Mouse (Mus musculus) hindbrain, postnatal 0 days (tissue): Measurements from ENCODE around the gene Gm4312. TPM values are rescaled to one million over a fixed set of nuclear protein-coding genes. Genes with fewer than 3 reads are reported as not detected.

Experiments
- polyA plus RNA-seq: library from polyadenylated mRNA; unstranded; fragments of >200 nt; fragmentation: Nextera tagmentation; extraction: Ambion mirVana; gene quantifications from 2 replicates; pipeline ENCODE4 v1.2.1, GENCODE M21; 2015
- total RNA-seq: library from RNA; depleted of rRNA; stranded (reverse); fragments of >200 nt; gene quantifications from 2 replicates; pipeline ENCODE4 v1.2.3, GENCODE M21; 2014; rRNA removed

Gene Gm4312
- total and polyA plus RNA-seq, 2 experiments from 2014 or later, result not detected

Other genes with a start within 250 kb of the Gm4312 start
- gene Gm4301, start 46.9 kb downstream of the Gm4312 start, total RNA-seq, result not detected in 2 replicates
- not detected in 2 replicates for gene Gm4301, start 46.9 kb downstream of the Gm4312 start, polyA plus RNA-seq
- gene Gm4302, start 41.7 kb downstream of the Gm4312 start, total RNA-seq, result not detected in 2 replicates
- not detected in 2 replicates for gene Gm4302, start 41.7 kb downstream of the Gm4312 start, polyA plus RNA-seq
- not detected in 2 replicates for gene Gm4303, start 36.6 kb downstream of the Gm4312 start, total RNA-seq
- not detected in 2 replicates for gene Gm4303, start 36.6 kb downstream of the Gm4312 start, polyA plus RNA-seq
- not detected in 2 replicates for gene Gm4305, start 31.5 kb downstream of the Gm4312 start, total RNA-seq
- gene Gm4305, start 31.5 kb downstream of the Gm4312 start, polyA plus RNA-seq, result not detected in 2 replicates
- not detected in 2 replicates for gene Gm4307, start 21.2 kb downstream of the Gm4312 start, total RNA-seq
- not detected in 2 replicates for gene Gm4307, start 21.2 kb downstream of the Gm4312 start, polyA plus RNA-seq
- 13.3 and 14.8 TPM in 2 replicates for gene Tmtc3, start 104.8 kb upstream of the Gm4312 start, total RNA-seq
- 6.3 and 6.8 TPM in 2 replicates for gene Tmtc3, start 104.8 kb upstream of the Gm4312 start, polyA plus RNA-seq
- 3.1 and 4.6 TPM in 2 replicates for gene Cep290, start 105.0 kb upstream of the Gm4312 start, total RNA-seq
- 4.1 and 5.1 TPM in 2 replicates for gene Cep290, start 105.0 kb upstream of the Gm4312 start, polyA plus RNA-seq
- gene 4930430F08Rik, start 207.9 kb upstream of the Gm4312 start, total RNA-seq, result 19.6 and 24.5 TPM in 2 replicates
- 16.5 and 20.2 TPM in 2 replicates for gene 4930430F08Rik, start 207.9 kb upstream of the Gm4312 start, polyA plus RNA-seq
- not detected in 2 replicates for gene 1700017N19Rik, start 207.9 kb upstream of the Gm4312 start, total RNA-seq
- 0.23 and 0.43 TPM in 2 replicates for gene 1700017N19Rik, start 207.9 kb upstream of the Gm4312 start, polyA plus RNA-seq